Mouse (Mus musculus) heart, adult 2 months (tissue): ENCODE measurements at regions not wholly inside any gene's neighbourhood (a gene's known extent, or its start where the extent isn't known, plus 50 kb on each side); places are given as distances from the start of the nearest gene placed in this dataset.

Source experiments
- CTCF ChIP-seq: fragments of 200-600 bp; IDR thresholded peaks from 2 replicates; pipeline ENCODE4 v1.8.1; 2022; ENCODE audit warnings: antibody characterized with exemption, mild to moderate bottlenecking, moderate library complexity
- POLR2A ChIP-seq: fragments of 200-500 bp; IDR thresholded peaks from 2 replicates; pipeline ENCODE4 v1.6.1; 2011; ENCODE audit warnings: mild to moderate bottlenecking, low read depth, low read length, control low read depth; ENCODE audit not compliant: insufficient read depth

DNA sequence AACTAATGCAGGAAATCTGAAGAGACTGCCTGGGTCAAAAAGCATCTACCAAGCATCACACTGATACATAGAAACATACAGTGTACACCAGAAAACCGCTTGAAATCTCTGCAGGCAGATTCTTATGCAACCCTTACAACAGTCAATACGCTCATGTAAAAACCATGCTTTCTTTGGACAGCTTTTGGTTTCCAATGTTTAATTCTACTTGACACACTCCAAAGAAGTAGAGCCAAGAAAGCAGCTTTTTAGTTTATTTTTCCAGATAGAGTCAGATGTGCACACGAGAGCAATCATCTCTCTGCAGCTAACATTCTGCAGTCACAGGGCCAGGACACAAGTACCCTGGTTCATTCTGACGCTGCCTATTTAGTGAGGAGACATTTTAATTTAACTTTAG, 54.5 kb upstream of the Ptpn13 start:
- TF ChIP-seq POLR2A (no peak), CTCF (no peak)
